Mouse (Mus musculus) hematopoietic stem cell, adult 5-6 weeks (primary cell): ENCODE data around the gene Gm14139. TPM values are rescaled to one million over a fixed set of nuclear protein-coding genes. Genes with fewer than 3 reads are reported as not detected.
A peak's percentile ranks its signal among the peaks of the same experiment; 100 is the strongest.
"Not testable (repeated sequence)": the region's sequence is repeated elsewhere in the genome, so short reads cannot be mapped to it uniquely, and the experiment has no call there.

Source experiments
- ATAC-seq, 2 experiments: fragments of 125-278 bp in 1 of 2; replicated peaks in 1 of 2; 2 replicates each; pipeline ENCODE4 v1.8.0; 2016 to 2017; ENCODE audit warnings: inconsistent platforms in 2 of 2, mild to moderate bottlenecking in 2 of 2, moderate number of reproducible peaks in 2 of 2, low read depth in 1 of 2, moderate TSS enrichment in 1 of 2; ENCODE audit not compliant: low FRiP score in 2 of 2, poor library complexity in 2 of 2, severe bottlenecking in 2 of 2, insufficient read depth in 1 of 2, low TSS enrichment in 1 of 2
- total RNA-seq: library from RNA; stranded (forward); fragments of 172-1452, 232-1000 nt; gene quantifications from 2 replicates; pipeline ENCODE4 v1.2.3, GENCODE M21; 2017

Gm14139 gene
- not detected in 2 replicates for total RNA-seq

DNA sequence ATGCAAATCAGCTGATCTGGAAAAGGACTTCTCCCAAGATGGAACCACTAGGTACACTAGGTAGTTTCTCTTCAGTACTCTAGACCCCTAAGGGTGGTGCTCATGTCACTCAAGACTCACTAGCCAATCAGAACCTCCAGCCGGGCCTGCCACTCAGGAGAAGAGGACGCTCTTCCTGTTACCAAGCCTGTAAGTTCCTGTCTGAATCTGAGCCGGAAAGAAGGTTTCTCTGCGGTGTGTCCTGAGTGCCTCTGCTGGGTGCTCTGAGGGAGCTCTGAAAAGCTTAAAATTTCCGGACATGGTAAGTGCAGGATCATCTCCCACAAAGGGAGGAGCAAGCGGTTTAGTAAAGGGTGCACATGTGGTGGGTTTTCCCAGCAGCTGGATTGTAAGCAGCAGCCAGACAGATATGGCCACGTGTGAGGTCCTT lies at the start of gene Gm14139:
Gene Gm14139, plus strand, starts transcription at position 186 of the 430 bp plus-strand sequence.
- not testable (repeated sequence) for ATAC-seq

DNA sequence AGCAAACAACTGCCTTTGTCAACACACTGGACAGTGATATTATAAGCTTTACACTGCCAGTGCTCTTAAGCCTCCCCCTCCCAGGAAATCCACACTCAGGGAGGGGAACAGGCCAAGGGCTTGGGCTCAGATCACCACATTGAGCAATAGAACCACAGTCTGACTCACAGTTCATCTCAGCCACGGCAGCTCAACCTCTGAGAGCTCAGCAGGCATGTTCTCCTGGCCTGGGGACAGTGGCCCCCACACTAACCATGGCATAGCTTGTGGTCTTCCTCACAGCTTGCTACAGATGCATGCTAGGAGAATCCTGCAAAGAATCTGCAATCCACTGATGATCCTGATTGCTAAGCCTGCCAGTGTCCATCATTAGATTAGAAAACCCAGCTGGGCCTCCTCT lies 49.6 kb upstream of the Gm14139 start:
- not testable (repeated sequence) for ATAC-seq

- no peak for ATAC-seq
These were observed 48.8 kb upstream of the Gm14139 start for GRCm38 (mm10) chr2:150132773-150133172.

GRCm38 (mm10) chr2:150136435-150136897 lies 45.1 kb upstream of the Gm14139 start, which contains the start of gene Zfp120:
Gene Zfp120, minus strand, starts transcription at chr2:150136708.
- peak; percentile 99 for ATAC-seq

- ATAC-seq = no peak
These were observed 14.9 kb upstream of the Gm14139 start for GRCm38 (mm10) chr2:150166703-150167102.

DNA sequence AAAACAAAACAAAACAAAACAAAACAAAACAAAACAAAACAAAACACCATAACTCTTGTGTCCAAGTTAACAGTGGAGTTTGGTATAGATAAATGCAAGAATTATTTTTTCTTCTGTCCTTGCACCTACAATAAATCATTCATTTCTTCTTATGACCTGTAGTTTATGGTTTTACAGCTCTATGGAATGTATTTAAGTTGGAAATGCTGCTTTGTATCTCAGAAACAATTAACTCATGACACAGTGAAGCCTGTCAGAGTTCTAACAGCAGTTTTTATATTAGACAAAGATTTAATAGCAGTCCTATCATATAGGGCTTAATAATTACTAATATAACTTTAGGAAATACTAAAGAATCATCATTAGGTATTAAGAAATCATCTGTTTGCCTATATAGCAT lies 7.7 kb upstream of the Gm14139 start:
- no peak for ATAC-seq

GRCm38 (mm10) chr2:150179579-150179978 lies 2.0 kb upstream of the Gm14139 start, which contains the start of gene Gm10770:
Gene Gm10770, minus strand, starts transcription at chr2:150179679.
- not testable (repeated sequence) for ATAC-seq

GRCm38 (mm10) chr2:150181046-150181445 lies 509 bp upstream of the Gm14139 start:
- ATAC-seq = not testable (repeated sequence)

GRCm38 (mm10) chr2:150217600-150218362 lies 36.2 kb downstream of the Gm14139 start, which contains the start of gene Zfp937:
Gene Zfp937, plus strand, starts transcription at chr2:150218073.
- peak; percentile 99 for ATAC-seq

DNA sequence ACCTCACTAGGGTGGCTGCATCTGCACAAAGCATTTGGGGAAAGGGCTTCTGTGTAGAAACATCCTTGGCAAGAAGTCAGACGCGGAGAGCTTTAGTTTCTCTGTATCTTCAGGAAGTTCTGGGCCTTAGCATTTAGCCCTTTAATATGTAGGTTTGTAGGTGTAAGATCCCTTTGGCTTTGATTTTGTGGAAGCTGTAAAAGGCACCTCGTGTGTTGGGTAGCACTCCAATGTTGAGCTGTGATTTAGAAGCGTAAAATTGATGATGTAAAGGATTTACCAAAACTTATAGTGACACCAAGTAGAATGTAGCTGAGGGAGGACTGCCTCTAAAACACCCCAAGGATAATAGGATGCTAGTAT lies 36.8 kb downstream of the Gm14139 start:
- ATAC-seq = peak in 1 of 2 experiments; percentile 0; a peak in 1 of 4 replicates

- ATAC-seq = not testable (repeated sequence)
These were observed 41.7 kb downstream of the Gm14139 start for GRCm38 (mm10) chr2:150223263-150223662.

Other genes with a start within 250 kb of the Gm14139 start
- gene Zfp120, start 45.0 kb upstream of the Gm14139 start, total RNA-seq = 17.1 and 27.2 TPM in 2 replicates
- gene Gm10770, start 2.1 kb upstream of the Gm14139 start, total RNA-seq = not detected in 2 replicates
- 2.8 and 6.5 TPM in 2 replicates for gene Zfp937, start 36.3 kb downstream of the Gm14139 start, total RNA-seq
- gene Gm21994, start 73.8 kb downstream of the Gm14139 start, total RNA-seq = 10.6 and 17.6 TPM in 2 replicates
- gene Gm14124, start 75.8 kb downstream of the Gm14139 start, total RNA-seq = not detected in 2 replicates
- 5.6 and 14.5 TPM in 2 replicates for gene Gm10130, start 141.9 kb downstream of the Gm14139 start, total RNA-seq
- gene 3300002I08Rik, start 181.0 kb downstream of the Gm14139 start, total RNA-seq = 4.4 and 8.5 TPM in 2 replicates